Mouse (Mus musculus): ENCODE measurements around the gene Adam1b.

DNA sequence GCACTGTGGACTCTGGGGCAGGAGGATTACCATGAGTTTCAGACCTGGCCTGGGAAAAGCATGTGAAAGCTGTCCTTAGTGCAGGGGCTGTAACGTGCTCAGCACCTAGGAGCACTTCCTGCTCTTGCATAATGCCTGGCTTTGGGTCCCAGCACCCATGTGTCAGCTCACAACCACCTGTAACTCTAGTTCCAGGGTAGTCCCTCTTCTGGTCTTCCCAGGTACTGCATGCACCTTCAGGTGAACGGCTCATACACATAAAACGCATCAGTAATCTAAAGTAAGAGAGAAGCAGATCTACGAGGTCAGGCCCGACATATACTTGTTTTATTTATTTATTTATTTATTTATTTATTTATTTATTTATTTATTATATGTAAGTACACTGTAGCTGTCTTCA, 31.3 kb upstream of the Adam1b start:
- TF ChIP-seq CTCF (IDR thresholded peaks at IDR 0.05; ENCODE audit: low read depth, low read length) (peak; percentile 54), POLR2A (IDR thresholded peaks at IDR 0.05; ENCODE audit: extremely low read depth, insufficient read depth, low read length) (no peak)
